Mouse (Mus musculus): Measurements from ENCODE around the gene Gse1. TPM values are rescaled to one million over a fixed set of nuclear protein-coding genes. Genes with fewer than 3 reads are reported as not detected.

The Gse1 gene
- total RNA-seq, 1 experiment = 21.4 TPM

DNA sequence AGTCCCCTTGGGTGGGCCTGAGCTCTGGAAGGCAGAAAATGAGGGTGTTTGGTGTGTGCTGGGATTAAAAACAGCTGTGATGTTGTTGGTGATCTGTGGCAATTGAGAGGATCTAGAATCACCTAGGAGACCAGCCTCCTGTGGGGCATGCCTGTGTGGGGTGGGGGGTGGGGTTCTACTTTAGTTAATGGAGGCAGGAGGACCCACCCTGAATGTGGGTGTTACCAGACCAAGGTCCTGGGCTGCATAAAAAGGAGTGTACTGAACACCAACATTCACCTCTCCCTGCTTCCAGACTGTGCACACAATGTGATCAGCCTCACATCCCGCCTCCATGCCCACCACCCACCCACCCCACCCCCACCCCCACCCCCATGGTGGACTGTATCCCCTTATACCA, 200.9 kb downstream of the Gse1 start:
- H3K27ac ChIP-seq (ENCODE audit: insufficient read depth, low read depth, low read length, poor library complexity, severe bottlenecking) = no peak overlapping the region
- DNase-seq (ENCODE audit: low read depth, low spot score) = no peak
- TF ChIP-seq MAFK (IDR thresholded peaks at IDR 0.05; ENCODE audit: insufficient read depth, low read depth, low read length) (no peak), ZC3H11A (IDR thresholded peaks at IDR 0.05; ENCODE audit: borderline replicate concordance, low read depth, low read length) (no peak), ZNF384 (IDR thresholded peaks at IDR 0.05; ENCODE audit: low read depth, low read length) (no peak), HCFC1 (IDR thresholded peaks at IDR 0.05; ENCODE audit: borderline replicate concordance, insufficient read depth, low read length) (no peak), CHD2 (IDR thresholded peaks at IDR 0.05; ENCODE audit: low read depth, low read length) (no peak)
- no peaks in the 10 kb centered on the region for H3K9me3 ChIP-seq (ENCODE audit: control insufficient read depth, insufficient read depth, low read depth, low read length)
- no peaks in the 10 kb centered on the region for H3K36me3 ChIP-seq (ENCODE audit: control insufficient read depth, insufficient read depth, low read length, poor library complexity, severe bottlenecking)
- in situ Hi-C loops (cut with MboI; ENCODE audit: low sequenced_read_pairs in 2 of 2, unreplicated experiment in 2 of 2) = no loop called here
- no peak overlapping the region for H3K9ac ChIP-seq (ENCODE audit: insufficient read depth, low read depth, low read length, poor library complexity, severe bottlenecking)
- peaks cover 0 to 22% of the 10 kb centered on the region in 2 experiments; a peak in 2 of 4 replicates for H3K4me1 ChIP-seq (ENCODE audit: control insufficient read depth in 2 of 2, insufficient read depth in 2 of 2, low read length in 2 of 2, poor library complexity in 1 of 2)
- no peak overlapping the region for H3K4me3 ChIP-seq (ENCODE audit: insufficient read depth in 1 of 2, low read depth in 1 of 2, low read length in 2 of 2, poor library complexity in 1 of 2, severe bottlenecking in 1 of 2)

DNA sequence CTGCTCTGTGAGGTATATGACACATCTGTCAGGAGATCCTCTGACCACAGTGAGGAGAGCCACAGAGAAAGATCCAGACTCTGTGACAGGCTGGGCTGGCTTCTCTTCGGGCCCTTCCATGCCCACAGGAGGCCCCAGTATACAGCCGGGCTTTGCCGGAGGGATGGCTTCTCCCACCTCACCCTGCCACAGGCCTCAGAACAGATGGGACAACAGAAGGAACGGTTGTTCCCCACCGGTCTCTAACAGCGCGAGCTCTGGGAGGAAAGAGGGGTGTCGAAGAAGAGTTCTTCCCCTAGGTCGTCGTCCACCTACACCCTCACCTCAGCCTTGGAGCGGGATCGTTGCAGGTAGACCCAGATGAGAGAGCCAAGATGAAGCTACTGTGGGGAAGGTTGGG, 202.8 kb downstream of the Gse1 start:
- H3K27ac ChIP-seq (ENCODE audit: insufficient read depth, low read depth, low read length, poor library complexity, severe bottlenecking) = no peak overlapping the region
- TF ChIP-seq HCFC1 (IDR thresholded peaks at IDR 0.05; ENCODE audit: borderline replicate concordance, insufficient read depth, low read length) (no peak), ZC3H11A (IDR thresholded peaks at IDR 0.05; ENCODE audit: borderline replicate concordance, low read depth, low read length) (no peak), CHD2 (IDR thresholded peaks at IDR 0.05; ENCODE audit: low read depth, low read length) (no peak)
- H3K4me1 ChIP-seq (ENCODE audit: control insufficient read depth in 2 of 2, insufficient read depth in 2 of 2, low read length in 2 of 2, poor library complexity in 1 of 2) = peaks cover 0 to 10% of the 10 kb centered on the region in 2 experiments; a peak in 1 of 4 replicates
- no peak for DNase-seq (ENCODE audit: low read depth, low spot score)
- no peak overlapping the region for H3K4me3 ChIP-seq (ENCODE audit: insufficient read depth in 1 of 2, low read depth in 1 of 2, low read length in 2 of 2, poor library complexity in 1 of 2, severe bottlenecking in 1 of 2)
- in situ Hi-C loops (cut with MboI; ENCODE audit: low sequenced_read_pairs in 2 of 2, unreplicated experiment in 2 of 2) = no loop called here
- no peak overlapping the region for H3K9ac ChIP-seq (ENCODE audit: insufficient read depth, low read depth, low read length, poor library complexity, severe bottlenecking)
- no peaks in the 10 kb centered on the region for H3K9me3 ChIP-seq (ENCODE audit: control insufficient read depth, insufficient read depth, low read depth, low read length)
- H3K36me3 ChIP-seq (ENCODE audit: control insufficient read depth, insufficient read depth, low read length, poor library complexity, severe bottlenecking) = no peaks in the 10 kb centered on the region

DNA sequence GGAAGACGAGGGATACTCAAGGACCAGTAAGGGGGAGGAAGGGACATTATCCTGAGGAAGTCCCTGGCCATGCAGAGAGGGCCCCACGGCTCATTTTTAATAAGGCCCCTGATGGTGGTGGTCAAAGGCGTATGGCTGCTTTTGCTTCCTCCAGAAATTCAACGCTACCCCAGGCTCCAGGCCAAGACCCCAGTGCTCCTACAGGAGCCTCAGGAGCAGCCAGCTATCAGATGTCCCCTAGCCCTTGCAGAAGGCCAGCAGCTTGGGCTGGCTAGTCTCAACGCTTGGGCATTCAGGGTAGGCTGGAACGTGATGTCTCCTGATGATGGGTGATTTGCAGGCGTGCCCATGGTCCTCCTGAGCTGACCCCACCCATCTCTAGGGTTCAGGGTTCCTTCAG, 204.2 kb downstream of the Gse1 start:
- TF ChIP-seq HCFC1 (IDR thresholded peaks at IDR 0.05; ENCODE audit: borderline replicate concordance, insufficient read depth, low read length) (no peak), ZNF384 (IDR thresholded peaks at IDR 0.05; ENCODE audit: low read depth, low read length) (no peak), CHD2 (IDR thresholded peaks at IDR 0.05; ENCODE audit: low read depth, low read length) (no peak), ZC3H11A (IDR thresholded peaks at IDR 0.05; ENCODE audit: borderline replicate concordance, low read depth, low read length) (no peak), MAFK (IDR thresholded peaks at IDR 0.05; ENCODE audit: insufficient read depth, low read depth, low read length) (no peak)
- H3K4me1 ChIP-seq (ENCODE audit: control insufficient read depth in 2 of 2, insufficient read depth in 2 of 2, low read length in 2 of 2, poor library complexity in 1 of 2) = peaks cover 0 to 8% of the 10 kb centered on the region in 2 experiments; a peak in 2 of 4 replicates
- in situ Hi-C loops (cut with MboI; ENCODE audit: low sequenced_read_pairs in 2 of 2, unreplicated experiment in 2 of 2) = no loop called here
- H3K4me3 ChIP-seq (ENCODE audit: insufficient read depth in 1 of 2, low read depth in 1 of 2, low read length in 2 of 2, poor library complexity in 1 of 2, severe bottlenecking in 1 of 2) = no peak overlapping the region
- DNase-seq (ENCODE audit: low read depth, low spot score) = no peak
- no peaks in the 10 kb centered on the region for H3K36me3 ChIP-seq (ENCODE audit: control insufficient read depth, insufficient read depth, low read length, poor library complexity, severe bottlenecking)
- no peak overlapping the region for H3K9ac ChIP-seq (ENCODE audit: insufficient read depth, low read depth, low read length, poor library complexity, severe bottlenecking)
- no peak overlapping the region for H3K27ac ChIP-seq (ENCODE audit: insufficient read depth, low read depth, low read length, poor library complexity, severe bottlenecking)
- no peaks in the 10 kb centered on the region for H3K9me3 ChIP-seq (ENCODE audit: control insufficient read depth, insufficient read depth, low read depth, low read length)

DNA sequence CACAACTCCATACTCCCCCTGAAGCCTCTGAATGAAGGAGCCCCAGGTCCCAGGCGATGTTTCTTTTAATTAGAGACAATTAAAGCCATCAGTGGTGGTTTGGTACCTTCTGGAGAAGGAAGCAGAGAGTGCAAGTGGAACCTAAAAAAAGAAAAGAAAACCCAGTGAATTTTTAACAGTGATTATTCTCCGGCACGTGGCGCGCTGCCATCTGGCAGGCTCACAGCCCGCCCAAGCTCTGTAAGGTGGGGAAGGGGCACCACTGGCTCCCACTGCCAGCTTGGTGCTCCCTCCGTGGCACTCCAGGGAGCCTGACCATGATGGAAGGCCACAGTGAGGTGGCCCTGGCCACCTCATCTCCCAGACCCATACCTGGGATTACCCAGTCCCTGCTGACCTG, 204.9 kb downstream of the Gse1 start:
- DNase-seq (ENCODE audit: low read depth, low spot score) = no peak
- no peaks in the 10 kb centered on the region for H3K9me3 ChIP-seq (ENCODE audit: control insufficient read depth, insufficient read depth, low read depth, low read length)
- no peak overlapping the region for H3K4me3 ChIP-seq (ENCODE audit: insufficient read depth in 1 of 2, low read depth in 1 of 2, low read length in 2 of 2, poor library complexity in 1 of 2, severe bottlenecking in 1 of 2)
- peaks cover 0 to 6% of the 10 kb centered on the region in 2 experiments; a peak in 2 of 4 replicates for H3K4me1 ChIP-seq (ENCODE audit: control insufficient read depth in 2 of 2, insufficient read depth in 2 of 2, low read length in 2 of 2, poor library complexity in 1 of 2)
- H3K36me3 ChIP-seq (ENCODE audit: control insufficient read depth, insufficient read depth, low read length, poor library complexity, severe bottlenecking) = no peaks in the 10 kb centered on the region
- TF ChIP-seq ZNF384 (IDR thresholded peaks at IDR 0.05; ENCODE audit: low read depth, low read length) (no peak), HCFC1 (IDR thresholded peaks at IDR 0.05; ENCODE audit: borderline replicate concordance, insufficient read depth, low read length) (no peak), CHD2 (IDR thresholded peaks at IDR 0.05; ENCODE audit: low read depth, low read length) (no peak), MAFK (IDR thresholded peaks at IDR 0.05; ENCODE audit: insufficient read depth, low read depth, low read length) (no peak), ZC3H11A (IDR thresholded peaks at IDR 0.05; ENCODE audit: borderline replicate concordance, low read depth, low read length) (no peak)
- in situ Hi-C loops (cut with MboI; ENCODE audit: low sequenced_read_pairs in 2 of 2, unreplicated experiment in 2 of 2) = no loop called here
- no peak overlapping the region for H3K27ac ChIP-seq (ENCODE audit: insufficient read depth, low read depth, low read length, poor library complexity, severe bottlenecking)
- H3K9ac ChIP-seq (ENCODE audit: insufficient read depth, low read depth, low read length, poor library complexity, severe bottlenecking) = no peak overlapping the region

DNA sequence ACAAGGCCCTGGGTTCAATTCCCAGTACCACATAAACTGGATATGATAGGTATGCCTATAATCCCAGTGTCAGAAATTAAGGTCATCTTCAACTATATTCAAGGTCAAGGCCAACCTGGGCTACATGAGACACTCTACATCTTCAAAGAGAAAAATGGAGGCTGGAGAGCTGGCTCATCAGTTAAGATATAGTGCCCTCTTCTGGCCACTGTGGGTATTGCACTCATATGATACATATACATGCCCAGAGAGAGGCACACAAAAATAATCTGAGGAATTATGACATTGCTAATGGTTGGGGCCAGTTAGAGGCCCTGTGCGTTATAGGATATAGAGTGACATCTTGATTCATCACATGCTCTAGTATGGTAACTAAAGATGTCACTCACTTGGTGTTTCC, 205.5 kb downstream of the Gse1 start:
- Histone ChIP-seq H3K36me3 (ENCODE audit: control insufficient read depth, insufficient read depth, low read length, poor library complexity, severe bottlenecking) (no peaks in the 10 kb centered on the region), H3K9me3 (ENCODE audit: control insufficient read depth, insufficient read depth, low read depth, low read length) (no peaks in the 10 kb centered on the region), H3K27ac (ENCODE audit: insufficient read depth, low read depth, low read length, poor library complexity, severe bottlenecking) (no peak overlapping the region), H3K4me3 (ENCODE audit: insufficient read depth in 1 of 2, low read depth in 1 of 2, low read length in 2 of 2, poor library complexity in 1 of 2, severe bottlenecking in 1 of 2) (no peak overlapping the region), H3K4me1 (ENCODE audit: control insufficient read depth in 2 of 2, insufficient read depth in 2 of 2, low read length in 2 of 2, poor library complexity in 1 of 2) (peaks cover under 1 to 6% of the 10 kb centered on the region in 2 experiments; a peak in 3 of 4 replicates), H3K9ac (ENCODE audit: insufficient read depth, low read depth, low read length, poor library complexity, severe bottlenecking) (no peak overlapping the region)
- DNase-seq (ENCODE audit: low read depth, low spot score) = peak; percentile 46
- in situ Hi-C loops (cut with MboI; ENCODE audit: low sequenced_read_pairs in 2 of 2, unreplicated experiment in 2 of 2) = no loop called here
- TF ChIP-seq MAFK (IDR thresholded peaks at IDR 0.05; ENCODE audit: insufficient read depth, low read depth, low read length) (no peak), ZC3H11A (IDR thresholded peaks at IDR 0.05; ENCODE audit: borderline replicate concordance, low read depth, low read length) (peak; percentile 43; the same call in 1 of the 2 replicates)
